Mouse (Mus musculus): ENCODE results near the gene Pilra. TPM values are rescaled to one million over a fixed set of nuclear protein-coding genes. Genes with fewer than 3 reads are reported as not detected.
"Not testable (repeated sequence)": the region's sequence is repeated elsewhere in the genome, so short reads cannot be mapped to it uniquely, and the experiment has no call there.

Pilra gene
- 4.0 and 4.7 TPM in 2 replicates for polyA plus RNA-seq (2015; fragmentation: Nextera tagmentation; extraction: Ambion mirVana)

- not testable (repeated sequence) for H3K9ac ChIP-seq; ATAC-seq (ENCODE audit: insufficient read depth)
Measured at GRCm38 (mm10) chr5:137835966-137836520, at the start of gene Pilra. Gene Pilra (minus strand): TSS chr5:137836281.

GRCm38 (mm10) chr5:137883345-137883744 is 47.3 kb upstream of the Pilra start:
- H3K9ac ChIP-seq: no peak overlapping the region
- no peaks in the 10 kb centered on the region for H3K27me3 ChIP-seq
- WGBS (ENCODE audit: insufficient replicate concordance): 31% methylated on average over 3 of the region's 3 CpGs
- no peak overlapping the region for H3K27ac ChIP-seq (replicated peaks)
- H3K4me3 ChIP-seq (replicated peaks): no peak overlapping the region
- 0 out of 2 replicates have a peak, but pooled peaks cover 5% of the 10 kb centered on the region for H3K4me1 ChIP-seq (replicated peaks)
- no peaks in the 10 kb centered on the region for H3K36me3 ChIP-seq (replicated peaks)
- H3K9me3 ChIP-seq (replicated peaks): no peaks in the 10 kb centered on the region
- no peak overlapping the region for H3K4me2 ChIP-seq
- ATAC-seq (ENCODE audit: insufficient read depth): no peak

More at GRCm38 (mm10) chr5:137835966-137836520, at the start of gene Pilra:
- not testable (repeated sequence) for H3K4me1 ChIP-seq (replicated peaks); H3K27ac ChIP-seq (replicated peaks); H3K9me3 ChIP-seq (replicated peaks); H3K36me3 ChIP-seq (replicated peaks); H3K27me3 ChIP-seq
- WGBS (ENCODE audit: insufficient replicate concordance): 21% methylated on average over 2 of the region's 2 CpGs
- H3K4me2 ChIP-seq: peak within 1 kb of the TSS; percentile 10; the same call in 1 of the 2 replicates
- peak within 1 kb of the TSS; percentile 14; the same call in 1 of the 2 replicates for H3K4me3 ChIP-seq (replicated peaks)

DNA sequence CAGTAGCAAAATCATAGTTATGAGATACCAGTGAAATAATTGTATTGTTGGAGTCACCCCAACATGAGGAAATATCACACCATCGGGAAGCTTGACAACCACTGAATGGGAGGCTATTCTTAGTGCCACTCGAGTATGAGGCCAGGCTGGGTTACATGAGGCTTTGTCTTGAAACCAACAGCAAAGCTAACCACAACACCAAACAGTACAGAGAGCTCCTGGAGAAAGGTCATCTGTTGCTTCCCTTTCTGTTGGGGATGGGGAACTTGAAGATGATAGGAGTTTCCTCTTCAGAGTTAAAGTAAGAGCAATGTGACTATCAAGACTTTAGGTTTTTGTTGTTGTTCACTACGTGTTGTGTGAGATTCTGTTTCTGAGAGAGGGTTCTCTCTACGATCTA is 46.8 kb upstream of the Pilra start:
- WGBS (ENCODE audit: insufficient replicate concordance): 12% methylated on average over 4 of the region's 4 CpGs
- H3K9ac ChIP-seq: no peak overlapping the region
- no peaks in the 10 kb centered on the region for H3K27me3 ChIP-seq
- H3K4me1 ChIP-seq (replicated peaks): 0 out of 2 replicates have a peak, but pooled peaks cover 5% of the 10 kb centered on the region
- no peak overlapping the region for H3K4me2 ChIP-seq
- ATAC-seq (ENCODE audit: insufficient read depth): no peak
- no peaks in the 10 kb centered on the region for H3K36me3 ChIP-seq (replicated peaks)
- H3K27ac ChIP-seq (replicated peaks): no peak overlapping the region
- no peaks in the 10 kb centered on the region for H3K9me3 ChIP-seq (replicated peaks)
- H3K4me3 ChIP-seq (replicated peaks): no peak overlapping the region

GRCm38 (mm10) chr5:137877860-137878259 is 41.8 kb upstream of the Pilra start:
- Histone ChIP-seq H3K9ac (no peak overlapping the region), H3K4me2 (no peak overlapping the region), H3K4me1 (replicated peaks) (no peaks in the 10 kb centered on the region), H3K27ac (replicated peaks) (no peak overlapping the region), H3K36me3 (replicated peaks) (no peaks in the 10 kb centered on the region), H3K9me3 (replicated peaks) (no peaks in the 10 kb centered on the region), H3K4me3 (replicated peaks) (no peak overlapping the region), H3K27me3 (no peaks in the 10 kb centered on the region)
- 40% methylated on average over 2 of the region's 2 CpGs for WGBS (ENCODE audit: insufficient replicate concordance)
- no peak for ATAC-seq (ENCODE audit: insufficient read depth)

GRCm38 (mm10) chr5:137875054-137875453 is 39.0 kb upstream of the Pilra start:
- Histone ChIP-seq H3K4me2 (no peak overlapping the region), H3K27me3 (no peaks in the 10 kb centered on the region), H3K4me3 (replicated peaks) (no peak overlapping the region), H3K9ac (no peak overlapping the region), H3K9me3 (replicated peaks) (no peaks in the 10 kb centered on the region), H3K27ac (replicated peaks) (no peak overlapping the region), H3K4me1 (replicated peaks) (no peaks in the 10 kb centered on the region), H3K36me3 (replicated peaks) (no peaks in the 10 kb centered on the region)
- no peak for ATAC-seq (ENCODE audit: insufficient read depth)
- WGBS (ENCODE audit: insufficient replicate concordance): 38% methylated on average over 2 of the region's 2 CpGs

DNA sequence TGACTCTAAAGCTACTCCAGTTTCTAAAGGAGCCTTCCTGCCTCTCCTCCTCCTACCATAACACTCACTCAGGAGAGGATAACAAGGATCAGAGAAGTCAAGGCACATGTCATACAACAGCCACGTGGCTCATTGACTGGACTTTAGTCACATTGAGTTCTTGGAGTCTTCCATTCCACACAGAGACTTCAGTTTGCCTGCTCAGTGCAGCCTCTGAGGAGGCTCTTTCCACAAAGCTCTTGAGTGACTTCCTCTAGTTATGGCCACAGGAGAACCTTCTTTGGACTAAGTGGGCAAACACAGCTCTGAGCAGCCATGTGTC is 36.3 kb upstream of the Pilra start:
- H3K4me1 ChIP-seq (replicated peaks): not testable (repeated sequence)

GRCm38 (mm10) chr5:137871644-137872380 is 35.7 kb upstream of the Pilra start, which contains the start of gene Pilrb2:
Gene Pilrb2 (minus strand): TSS chr5:137871815.
- not testable (repeated sequence) for H3K27me3 ChIP-seq; H3K9ac ChIP-seq; ATAC-seq (ENCODE audit: insufficient read depth); H3K36me3 ChIP-seq (replicated peaks); H3K9me3 ChIP-seq (replicated peaks); H3K4me2 ChIP-seq; H3K27ac ChIP-seq (replicated peaks); H3K4me1 ChIP-seq (replicated peaks)
- peak within 1 kb of the TSS; percentile 25 for H3K4me3 ChIP-seq (replicated peaks)
- 18% methylated on average over 3 of the region's 3 CpGs for WGBS (ENCODE audit: insufficient replicate concordance)

More for the DNA sequence above, 36.3 kb upstream of the Pilra start:
- not testable (repeated sequence) for H3K4me2 ChIP-seq; H3K27ac ChIP-seq (replicated peaks); ATAC-seq (ENCODE audit: insufficient read depth); H3K27me3 ChIP-seq; H3K4me3 ChIP-seq (replicated peaks); H3K9me3 ChIP-seq (replicated peaks); H3K36me3 ChIP-seq (replicated peaks); H3K9ac ChIP-seq
- 15% methylated on average over 1 of the region's 1 CpGs for WGBS (ENCODE audit: insufficient replicate concordance)

DNA sequence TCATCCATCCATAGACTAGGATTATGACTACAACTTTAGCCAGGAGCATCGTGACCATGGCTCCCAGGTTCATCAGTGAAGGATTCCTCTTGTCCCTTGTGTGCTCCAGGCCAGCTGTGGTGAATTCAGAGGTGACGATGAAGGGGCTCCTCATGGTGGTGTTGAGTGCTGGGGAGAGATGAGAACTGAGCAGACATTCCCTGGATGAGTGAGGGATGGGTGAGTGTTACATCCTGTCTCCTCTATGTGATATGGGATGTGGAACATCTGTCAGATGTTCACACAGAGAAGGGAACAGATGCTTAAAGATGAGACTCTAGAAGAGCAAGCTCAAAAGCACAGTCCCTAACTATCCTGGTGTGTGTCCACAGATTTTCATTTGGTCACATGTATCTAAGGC is 32.5 kb upstream of the Pilra start:
- H3K4me3 ChIP-seq (replicated peaks); H3K9me3 ChIP-seq (replicated peaks); H3K27ac ChIP-seq (replicated peaks); H3K36me3 ChIP-seq (replicated peaks); H3K4me2 ChIP-seq; H3K27me3 ChIP-seq; H3K9ac ChIP-seq; H3K4me1 ChIP-seq (replicated peaks); ATAC-seq (ENCODE audit: insufficient read depth): not testable (repeated sequence)
- WGBS (ENCODE audit: insufficient replicate concordance): 56% methylated on average over 2 of the region's 2 CpGs

DNA sequence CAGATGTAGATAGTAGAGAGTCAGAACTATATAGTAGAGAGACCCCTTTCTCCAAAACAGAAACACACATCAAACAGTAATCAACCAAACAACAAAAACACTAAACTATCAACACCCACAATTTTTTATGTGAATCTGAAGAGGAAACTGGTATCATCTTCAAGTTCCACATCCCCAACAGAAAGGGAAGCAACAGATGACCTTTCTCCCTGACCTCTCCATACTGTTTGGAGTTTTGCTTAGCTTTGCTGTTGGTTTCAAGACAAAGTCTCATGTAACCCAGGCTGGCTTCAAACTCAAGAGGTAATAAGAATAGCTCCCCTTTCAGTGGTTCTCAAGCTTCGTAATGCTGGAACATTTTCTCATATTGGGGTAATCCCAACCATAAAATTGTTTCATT is 27.9 kb upstream of the Pilra start:
- not testable (repeated sequence) for H3K4me1 ChIP-seq (replicated peaks); H3K27ac ChIP-seq (replicated peaks); H3K4me3 ChIP-seq (replicated peaks); H3K4me2 ChIP-seq; ATAC-seq (ENCODE audit: insufficient read depth); H3K9ac ChIP-seq; H3K36me3 ChIP-seq (replicated peaks); H3K9me3 ChIP-seq (replicated peaks); H3K27me3 ChIP-seq
- 60% methylated on average over 1 of the region's 1 CpGs for WGBS (ENCODE audit: insufficient replicate concordance)

- H3K27ac ChIP-seq (replicated peaks); H3K4me1 ChIP-seq (replicated peaks); H3K9me3 ChIP-seq (replicated peaks); ATAC-seq (ENCODE audit: insufficient read depth); H3K27me3 ChIP-seq; H3K9ac ChIP-seq; H3K36me3 ChIP-seq (replicated peaks); H3K4me2 ChIP-seq: not testable (repeated sequence)
- 23% methylated on average over 2 of the region's 2 CpGs for WGBS (ENCODE audit: insufficient replicate concordance)
- peak within 1 kb of the TSS; percentile 14; the same call in 1 of the 2 replicates for H3K4me3 ChIP-seq (replicated peaks)
Measured at GRCm38 (mm10) chr5:137857960-137858710, 22.1 kb upstream of the Pilra start, which contains the start of gene Pilrb1. Gene Pilrb1 (minus strand): TSS chr5:137858106.

DNA sequence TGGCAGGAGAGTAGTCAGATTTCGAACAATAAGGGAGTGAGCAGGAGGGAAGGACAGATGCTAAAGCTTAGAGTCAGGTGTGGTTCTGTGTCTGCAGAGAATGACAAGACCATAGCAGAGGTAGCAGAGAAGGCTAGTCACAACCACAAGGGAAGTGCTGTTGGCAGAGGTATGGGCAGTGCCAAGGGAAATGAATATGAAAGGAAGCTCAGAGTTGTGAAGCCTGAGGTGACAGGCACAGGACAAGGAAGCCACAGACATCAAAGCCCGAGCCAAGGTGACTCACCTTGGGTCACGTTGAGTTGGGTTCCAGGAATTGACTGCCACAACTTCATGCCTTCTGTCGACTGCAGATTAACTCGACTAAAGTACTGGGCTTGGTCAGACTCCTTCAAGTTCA is 20.8 kb upstream of the Pilra start:
- not testable (repeated sequence) for H3K27ac ChIP-seq (replicated peaks); H3K9ac ChIP-seq; H3K27me3 ChIP-seq; ATAC-seq (ENCODE audit: insufficient read depth); H3K4me1 ChIP-seq (replicated peaks); H3K4me2 ChIP-seq; H3K9me3 ChIP-seq (replicated peaks); H3K36me3 ChIP-seq (replicated peaks)
- 34% methylated on average over 5 of the region's 5 CpGs for WGBS (ENCODE audit: insufficient replicate concordance)
- H3K4me3 ChIP-seq (replicated peaks): peak overlapping the region; percentile 14; the same call in 1 of the 2 replicates
